Mouse (Mus musculus) adrenal gland, adult 18-20 months (tissue): ENCODE measurements around the gene Xntrpc. TPM values are rescaled to one million over a fixed set of nuclear protein-coding genes. Genes with fewer than 3 reads are reported as not detected.
"Not testable (repeated sequence)": the region's sequence is repeated elsewhere in the genome, so short reads cannot be mapped to it uniquely, and the experiment has no call there.

ENCODE experiments used
- DNase-seq, 2 experiments: peaks; one replicate each; pipeline ENCODE4 v3.0.0; 2021 to 2022; ENCODE audit warnings: low spot score in 2 of 2
- long read RNA-seq, 2 experiments: library from polyadenylated mRNA; stranded (forward); transcript quantifications; one replicate each; pipeline ENCODE4 v2.0.0; 2021
- total RNA-seq, 2 experiments: library from RNA; stranded (reverse); gene quantifications; 1 replicate in 1 of 2; 2 replicates in 1 of 2; pipeline ENCODE4 v1.2.3; 2021

Xntrpc gene
- under 1 TPM; 0.89 to 0.99 TPM for total RNA-seq
- long read RNA-seq, experiment 1, result 0 reads
- long read RNA-seq, experiment 2, partial matches to known transcripts, result 0 of 2 reads
- long read RNA-seq, experiment 2, other reads (novel, unspliced or antisense), result 2 of 2 reads

DNA sequence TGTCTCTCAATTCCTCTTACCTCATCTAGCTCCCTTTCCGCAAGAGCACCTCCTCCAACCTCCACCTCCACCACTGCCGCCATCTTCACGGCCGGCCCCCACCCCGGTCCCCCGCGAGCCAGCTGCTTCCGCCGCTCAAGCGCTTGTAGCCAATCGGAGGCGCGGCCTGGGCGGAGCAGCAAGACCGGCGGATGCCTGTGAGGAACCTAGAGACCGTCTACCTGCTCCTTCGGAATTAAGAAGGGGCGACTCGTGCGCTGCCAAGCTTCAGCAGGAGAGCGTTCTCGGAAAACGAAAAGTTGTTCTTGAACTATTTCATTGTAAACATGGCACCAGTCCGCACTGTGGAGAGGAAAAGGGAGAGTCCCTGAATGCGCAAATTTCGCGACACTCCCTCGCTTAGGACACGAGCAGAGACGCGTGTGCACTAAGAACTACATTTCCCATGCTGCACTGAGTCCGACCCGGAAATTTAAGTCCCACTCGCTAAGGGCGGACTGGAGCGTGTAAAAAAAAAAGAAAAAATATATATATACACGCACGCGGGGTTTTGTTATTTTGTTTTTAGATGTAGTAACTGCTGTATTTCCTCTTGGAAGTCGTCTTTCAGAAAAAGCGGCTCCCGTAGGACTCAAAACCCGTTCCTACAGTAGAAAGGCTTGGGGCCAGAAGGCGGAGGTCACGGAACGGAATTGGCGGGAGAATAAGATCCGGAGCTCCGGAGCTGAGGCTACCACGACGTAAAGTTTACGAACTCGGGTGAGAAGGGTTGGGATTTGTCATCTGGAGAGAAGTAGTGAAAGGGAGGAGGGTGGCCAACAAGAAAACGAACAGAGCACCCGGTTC is at the start of gene Xntrpc, which contains the start of the genes Rnf121 and Xndc1:
Gene Xntrpc, plus strand, starts transcription at position 668 of the 846 bp plus-strand sequence.
Gene Rnf121, minus strand, starts transcription at position 424 of the 846 bp plus-strand sequence.
Gene Xndc1, plus strand, starts transcription at position 466 of the 846 bp plus-strand sequence.
- peak; percentile 85 to 86 for DNase-seq

DNA sequence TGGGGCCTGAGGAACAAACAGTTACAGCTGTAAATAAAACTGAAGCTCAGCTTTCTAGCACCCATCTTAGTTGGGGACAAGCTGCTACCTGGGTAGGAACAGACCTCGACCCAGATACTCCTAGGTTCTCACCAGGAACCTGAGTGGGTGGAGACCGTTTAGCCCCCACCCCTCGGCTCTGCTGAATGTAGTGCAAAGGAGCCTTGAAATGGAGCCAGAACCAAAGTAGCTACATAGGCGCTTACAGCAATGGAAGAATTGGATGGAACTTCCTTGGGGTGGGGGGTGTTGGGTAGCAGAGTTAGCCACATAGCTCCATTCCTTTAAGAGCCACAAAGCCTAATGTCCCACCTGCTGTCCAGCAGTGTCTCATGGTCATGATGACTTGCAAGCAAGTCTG is 48.6 kb upstream of the Xntrpc start:
- no peak for DNase-seq

DNA sequence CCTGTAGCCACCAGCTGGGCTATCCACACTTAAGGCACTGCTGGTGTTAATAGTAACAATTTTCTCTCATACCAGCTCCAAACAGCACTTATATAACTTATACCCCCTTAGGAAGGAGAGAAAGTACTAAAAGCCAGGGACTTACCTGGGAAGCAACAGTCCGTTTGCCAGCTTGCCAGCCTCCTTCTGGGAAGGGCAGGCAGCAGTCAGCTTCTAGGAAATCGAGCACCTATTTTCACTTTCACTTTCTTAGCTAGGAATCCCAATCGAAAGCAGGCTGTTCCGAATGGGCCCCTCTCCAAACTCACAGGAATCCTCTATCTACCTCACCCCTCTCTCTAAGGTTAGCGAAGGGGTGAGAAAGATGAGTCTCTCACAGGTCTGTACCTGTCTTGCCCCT is 48.1 kb upstream of the Xntrpc start:
- no peak for DNase-seq

DNA sequence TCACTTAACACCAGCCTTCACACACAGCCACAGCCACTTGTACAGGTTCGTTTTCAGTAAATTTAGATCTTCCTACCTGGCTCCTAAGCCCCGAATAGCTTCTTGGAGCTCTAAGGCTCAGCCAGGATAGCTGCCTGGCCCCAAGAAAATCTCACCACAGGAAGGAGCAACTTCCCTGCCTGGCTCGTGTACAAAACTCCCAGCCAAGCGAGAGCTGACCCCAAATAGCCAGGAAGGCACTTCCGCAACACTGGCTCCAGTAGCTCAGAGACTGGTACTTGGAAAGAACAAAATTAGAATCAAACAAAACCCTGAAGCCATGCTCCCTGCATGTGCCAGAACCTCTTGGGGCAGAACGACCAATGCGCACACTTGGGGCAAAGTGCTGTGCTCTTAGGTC is 47.5 kb upstream of the Xntrpc start:
- DNase-seq, result no peak

DNA sequence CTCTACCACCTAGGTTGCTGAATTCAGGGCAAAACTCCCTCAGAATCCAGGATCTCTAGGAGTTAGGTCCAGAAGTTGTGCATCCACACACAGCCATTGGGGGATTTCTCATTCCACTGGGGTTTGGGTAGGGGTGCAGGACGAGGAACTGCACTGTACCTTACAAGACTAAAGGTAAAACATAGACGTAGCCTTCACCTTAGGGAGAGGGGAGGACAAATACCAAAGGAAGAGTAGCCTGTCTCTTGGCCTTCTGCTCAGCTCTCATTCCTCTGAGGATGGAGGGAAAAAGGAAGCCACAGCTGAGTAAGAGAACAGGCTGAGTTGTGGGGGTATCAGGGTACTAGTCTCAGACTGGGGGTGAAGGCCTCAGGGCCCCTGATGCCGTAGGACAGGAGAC is 46.9 kb upstream of the Xntrpc start, which contains the start of gene Il18bp:
Gene Il18bp, minus strand, starts transcription at position 101 of the 400 bp plus-strand sequence.
- no peak for DNase-seq

DNA sequence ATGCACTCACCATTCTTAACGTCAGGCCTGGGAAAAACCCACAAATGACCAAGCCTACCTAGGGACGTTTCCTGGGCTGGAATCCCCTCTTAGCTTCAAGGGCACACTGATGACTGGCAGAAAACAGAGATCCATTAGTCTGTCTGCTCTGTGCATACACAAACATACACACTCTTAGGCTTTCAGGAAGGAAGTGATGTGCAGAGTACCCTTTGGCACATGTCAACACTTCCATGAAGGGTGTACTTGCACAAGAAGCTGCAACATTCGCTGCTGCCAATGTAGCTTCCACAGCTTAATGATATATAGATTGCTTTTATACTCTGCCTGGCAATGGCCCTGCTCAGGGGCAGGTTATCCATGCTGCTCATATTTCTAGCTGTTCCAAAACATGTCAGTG is 46.2 kb upstream of the Xntrpc start:
- DNase-seq, result no peak

DNA sequence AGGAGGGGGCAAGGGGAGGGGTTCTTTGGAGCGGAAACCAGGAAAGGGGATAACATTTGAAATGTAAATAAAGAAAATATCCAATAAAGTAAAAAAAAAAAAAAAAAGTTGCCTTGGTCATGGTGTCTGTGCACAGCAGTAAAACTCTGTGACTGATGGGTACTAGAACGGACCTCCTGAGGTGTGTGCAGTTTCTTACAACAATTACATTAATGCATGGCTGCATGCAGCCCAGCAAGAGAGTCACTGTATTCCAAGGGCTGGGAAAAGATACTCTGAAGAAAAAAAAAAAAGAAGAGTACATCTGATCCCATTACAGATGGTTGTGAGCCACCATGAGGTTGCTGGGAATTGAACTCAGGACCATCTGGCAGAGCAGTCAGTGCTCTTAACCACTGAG is 44.6 kb upstream of the Xntrpc start:
- DNase-seq, result not testable (repeated sequence)

DNA sequence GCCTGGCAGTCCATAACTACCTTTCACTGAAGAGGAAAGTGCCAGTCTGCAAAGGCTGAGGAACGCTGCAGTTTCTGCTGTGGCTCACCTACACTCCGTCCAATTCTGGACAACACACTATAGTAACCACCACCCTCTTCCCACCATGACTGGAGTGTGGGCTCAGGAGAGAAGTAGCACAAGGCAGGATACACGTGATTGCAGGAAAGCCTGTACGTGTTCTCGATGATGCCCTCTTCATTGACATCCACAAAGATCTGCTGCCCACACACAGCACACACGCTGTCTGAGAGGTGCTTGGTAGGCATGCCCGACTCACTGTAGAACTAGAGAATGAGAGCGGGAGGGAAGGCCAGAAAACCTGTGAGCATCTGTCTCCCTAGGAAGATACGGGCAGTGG is 41.7 kb upstream of the Xntrpc start:
- DNase-seq, result no peak

DNA sequence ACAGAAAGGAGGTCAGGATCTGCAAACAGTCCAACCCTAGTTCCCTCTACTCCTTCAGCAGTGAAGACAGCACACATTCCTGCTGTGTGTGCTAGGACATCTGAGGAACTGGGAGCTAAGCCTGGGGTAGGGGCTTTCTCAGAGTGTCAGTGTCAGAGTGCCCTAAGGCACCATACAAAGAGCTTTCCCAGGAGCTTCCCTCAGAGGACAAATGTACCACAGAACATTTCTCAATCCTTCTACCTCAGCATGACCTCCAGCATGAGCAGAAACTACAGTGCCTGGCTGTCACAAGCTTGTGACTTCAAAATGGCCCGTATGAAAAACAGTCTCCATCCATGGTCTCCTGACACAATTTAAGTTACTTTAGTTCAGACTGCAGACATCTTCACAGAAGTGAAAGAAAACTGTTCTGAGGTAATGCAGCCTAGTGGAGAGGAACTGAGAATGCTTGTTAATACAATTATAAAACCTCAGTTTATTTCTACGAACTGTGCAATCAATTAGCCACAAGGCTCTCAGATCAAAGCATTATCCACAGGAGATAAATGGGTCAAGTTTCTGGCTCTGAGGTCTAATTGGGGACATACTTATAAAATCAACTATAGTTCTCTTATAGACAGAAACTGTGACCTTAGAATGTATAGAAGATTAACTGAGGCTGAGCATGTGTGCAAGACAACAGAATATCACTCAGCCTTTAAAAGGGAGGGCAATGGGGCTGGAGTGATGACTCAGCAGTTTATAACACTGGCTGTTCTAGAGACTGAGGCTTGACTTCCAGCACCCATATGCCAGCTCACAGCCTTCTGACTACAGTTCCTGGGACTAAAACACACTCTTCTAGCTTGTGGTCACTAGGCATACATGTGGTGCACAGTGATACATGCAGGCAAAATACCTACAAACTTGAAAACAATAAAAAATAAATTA is 40.1 kb upstream of the Xntrpc start:
- DNase-seq, result no peak

DNA sequence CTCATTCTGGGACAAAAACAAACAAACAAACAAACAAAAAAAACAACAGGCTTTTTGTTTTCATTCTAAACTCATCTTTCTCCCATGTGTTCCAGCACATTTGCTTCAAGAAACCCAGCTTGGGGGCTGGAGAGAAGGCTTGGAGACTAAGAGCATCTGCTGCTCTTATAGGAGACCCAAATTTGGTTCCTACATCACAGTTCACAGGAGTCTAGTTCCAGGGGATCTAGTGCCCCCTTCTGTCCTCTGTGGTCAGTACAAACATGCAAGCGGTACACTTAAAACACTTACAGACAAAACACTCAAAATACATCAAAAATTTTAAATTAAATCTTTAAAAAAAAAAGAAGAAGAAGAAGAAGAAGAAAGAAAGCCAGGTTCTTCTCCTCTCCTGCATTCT is 30.6 kb upstream of the Xntrpc start:
- DNase-seq, result no peak

DNA sequence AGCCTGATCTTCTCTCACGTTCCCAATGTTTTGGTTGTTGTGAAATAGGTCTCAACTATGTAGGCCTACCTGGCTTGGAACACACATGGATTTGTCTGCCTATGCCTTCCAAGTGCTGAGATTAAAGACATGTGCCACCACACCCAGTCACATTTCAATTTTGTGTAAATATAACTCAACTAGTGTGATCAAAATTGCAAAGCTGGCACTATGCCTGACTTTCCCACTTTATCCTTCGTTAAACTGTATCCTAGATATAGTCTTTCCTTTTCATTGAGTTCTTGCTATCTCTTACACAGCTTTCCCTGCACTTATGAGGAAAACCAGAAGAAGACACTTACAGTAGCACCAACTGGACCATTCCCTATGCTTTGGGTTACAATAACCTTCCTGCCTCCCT is 30.0 kb upstream of the Xntrpc start:
- no peak for DNase-seq

DNA sequence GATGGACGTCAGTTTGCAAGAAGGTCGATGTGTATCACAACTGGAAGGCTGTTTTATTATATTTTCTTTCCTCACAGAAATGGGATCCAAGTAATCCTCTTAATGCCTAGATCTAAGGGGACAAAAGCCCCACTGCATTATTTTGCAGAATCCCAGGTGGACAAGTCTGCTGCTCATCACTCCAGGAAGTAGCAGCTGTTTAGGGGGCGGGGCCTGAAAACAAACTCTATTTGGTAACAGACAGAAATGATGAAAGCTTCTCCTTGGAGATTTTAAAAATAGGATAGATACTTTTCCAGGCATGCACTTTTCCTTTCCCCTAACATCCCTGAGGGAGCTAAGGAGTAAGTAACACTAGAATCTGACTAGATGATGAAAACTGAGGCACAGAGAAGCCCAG is 28.2 kb upstream of the Xntrpc start:
- no peak for DNase-seq

DNA sequence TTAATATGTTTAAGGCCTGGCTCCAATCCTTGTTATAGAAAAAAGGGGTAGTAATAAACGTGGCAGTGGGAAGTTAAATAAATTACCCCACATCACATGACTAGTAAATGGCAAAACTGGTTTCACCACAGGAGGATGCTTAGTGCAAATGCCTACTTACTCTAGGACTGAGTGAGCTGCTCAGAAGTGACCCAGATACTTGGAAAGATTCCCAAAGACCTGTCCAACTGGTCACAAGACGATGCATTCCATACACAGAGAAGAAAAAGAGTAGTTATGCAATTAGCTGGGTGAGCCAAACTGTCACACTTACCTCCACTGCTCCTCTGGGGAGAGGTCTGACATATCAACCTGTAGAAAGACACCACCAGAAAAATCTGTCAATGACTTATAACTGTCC is 23.2 kb upstream of the Xntrpc start:
- no peak for DNase-seq

DNA sequence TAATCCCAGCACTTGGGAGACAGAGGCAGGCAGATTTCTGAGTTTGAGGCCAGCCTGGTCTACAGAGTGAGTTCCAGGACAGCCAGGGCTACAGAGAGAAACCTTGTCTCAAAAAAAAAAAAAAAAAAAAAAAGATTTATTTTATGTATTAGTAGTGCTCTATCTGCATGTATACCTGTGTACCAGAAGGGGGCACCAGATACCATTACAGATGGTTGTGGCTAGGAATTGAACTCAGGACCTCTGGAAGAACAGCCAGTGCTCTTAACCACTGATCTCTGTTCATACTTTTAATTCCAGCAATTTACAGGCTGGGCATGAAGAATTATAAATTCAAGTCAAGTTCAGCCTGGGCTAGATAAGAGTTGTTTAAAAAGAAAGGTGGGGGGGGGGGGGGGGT is 17.0 kb upstream of the Xntrpc start:
- DNase-seq, result not testable (repeated sequence)

DNA sequence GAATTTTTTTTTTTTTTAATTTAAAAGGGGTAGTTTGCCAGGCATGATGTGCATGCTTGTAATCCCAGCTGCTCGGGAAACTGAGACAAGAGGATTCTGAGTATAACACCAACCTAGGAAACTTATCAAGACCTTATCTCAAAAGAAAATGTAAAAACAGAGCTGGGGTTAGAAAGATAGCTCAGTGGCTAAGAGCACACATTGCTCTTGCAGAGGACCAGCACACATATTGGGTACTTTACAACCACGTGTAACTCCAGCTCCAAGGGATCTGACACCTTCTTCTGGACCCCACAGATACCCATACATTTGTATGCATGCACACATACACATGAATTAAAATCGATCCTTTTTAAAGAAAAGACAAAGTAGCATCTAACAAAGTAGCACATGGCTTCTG is 4.2 kb upstream of the Xntrpc start:
- DNase-seq, result no peak

DNA sequence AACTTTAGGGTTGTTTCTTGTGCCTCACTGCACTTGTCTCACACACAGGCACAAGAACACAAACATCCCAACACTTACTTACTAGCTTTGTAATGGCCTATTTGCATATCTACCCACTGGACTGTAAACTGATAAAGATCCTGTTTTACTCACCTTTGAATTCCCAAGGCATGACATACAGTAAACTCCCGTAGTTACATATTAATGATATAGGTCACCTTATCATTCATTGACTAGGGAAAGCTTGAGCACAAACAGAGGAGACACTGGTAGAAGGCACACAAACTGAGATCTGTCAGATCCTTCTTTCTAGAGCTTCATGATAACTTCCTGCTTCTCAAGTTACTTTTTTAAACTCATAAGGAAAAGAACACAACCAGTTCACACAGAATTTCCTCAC is 3.3 kb upstream of the Xntrpc start:
- DNase-seq, result no peak

DNA sequence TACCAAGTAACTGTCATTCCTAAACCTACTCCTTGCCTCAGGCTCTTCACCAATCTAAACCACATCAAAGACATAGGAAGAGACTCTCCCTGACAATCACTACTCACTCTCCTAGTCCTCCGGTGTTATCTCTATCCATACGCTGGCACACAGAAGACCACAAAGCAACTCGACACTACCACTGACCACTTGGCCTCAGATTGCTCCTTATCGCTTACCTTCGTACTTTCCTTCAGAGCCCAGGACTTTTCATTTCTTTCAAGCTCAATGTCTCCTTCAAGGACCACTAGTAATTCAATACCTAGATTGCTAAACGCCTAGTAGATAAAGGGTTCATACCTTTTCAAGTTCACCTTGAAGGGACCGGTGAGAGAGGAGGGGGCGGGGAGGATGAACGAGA is 1.6 kb upstream of the Xntrpc start:
- no peak for DNase-seq

DNA sequence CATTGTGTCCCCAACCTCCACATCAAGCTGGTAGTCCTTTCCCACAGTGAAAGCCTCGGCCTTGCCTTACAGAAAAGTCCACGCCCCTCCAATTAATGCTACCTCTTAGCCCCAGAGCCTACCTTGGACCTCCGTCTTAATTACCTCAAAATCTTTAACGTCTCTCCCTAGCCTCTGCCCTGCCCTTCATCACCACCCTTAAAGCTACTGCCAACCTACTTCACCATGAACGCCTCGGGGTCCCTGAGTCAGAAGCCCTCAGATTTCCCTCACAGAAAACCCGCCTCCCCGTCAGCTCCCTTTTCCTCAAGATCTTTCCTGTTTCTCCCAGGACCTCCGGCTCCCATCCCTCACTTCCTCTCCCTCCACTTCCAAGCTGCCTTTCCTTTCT is 863 bp upstream of the Xntrpc start:
- no peak for DNase-seq

DNA sequence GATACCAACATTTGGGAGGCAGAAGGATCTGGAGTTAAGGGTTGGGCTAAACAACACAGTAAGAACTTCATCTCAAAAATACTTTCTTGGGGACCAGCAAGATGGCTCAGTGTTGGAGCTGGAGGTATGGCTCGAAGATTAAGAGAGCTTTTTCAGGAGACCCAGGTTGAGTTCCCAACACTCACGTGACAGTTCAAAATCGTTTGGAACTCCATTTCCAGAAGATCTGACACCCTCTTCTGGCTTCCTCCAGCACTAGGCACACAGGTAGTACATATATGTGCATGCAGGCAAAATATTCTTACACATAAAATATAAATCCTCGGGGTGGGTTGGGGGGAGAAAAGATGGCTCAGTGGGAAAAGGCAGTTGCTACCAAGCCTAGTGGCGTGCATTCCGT is 850 bp downstream of the Xntrpc start:
- no peak for DNase-seq

DNA sequence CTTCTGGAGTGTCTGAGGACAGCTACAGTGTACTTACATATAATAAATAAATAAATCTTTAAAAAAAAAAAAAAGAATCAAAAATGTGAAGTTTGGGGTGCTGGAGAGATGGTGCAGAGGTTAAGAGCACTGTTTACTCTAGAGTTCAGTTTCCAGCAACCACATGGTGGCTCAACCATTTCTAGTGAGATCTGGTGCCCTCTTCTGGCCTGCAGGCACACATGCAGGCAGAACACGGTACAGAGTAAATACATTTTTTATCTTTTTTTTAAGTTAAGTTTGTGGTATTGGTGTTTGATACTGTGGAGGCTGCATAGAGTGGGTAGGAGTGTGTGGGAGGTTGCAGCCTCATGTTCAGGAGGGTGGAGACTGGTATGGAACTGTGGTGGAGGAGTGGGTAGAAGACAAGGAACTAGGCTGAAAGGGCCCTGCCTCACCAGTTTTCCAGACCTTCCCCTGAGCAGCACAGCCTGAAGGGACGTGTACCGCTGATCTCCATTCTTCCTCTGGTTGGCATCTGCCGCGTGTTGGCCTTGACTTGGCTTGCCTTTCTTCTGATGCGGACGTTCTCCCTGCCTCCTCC is 11.3 kb downstream of the Xntrpc start:
- peak in 1 of 2 experiments; percentile 17 for DNase-seq

DNA sequence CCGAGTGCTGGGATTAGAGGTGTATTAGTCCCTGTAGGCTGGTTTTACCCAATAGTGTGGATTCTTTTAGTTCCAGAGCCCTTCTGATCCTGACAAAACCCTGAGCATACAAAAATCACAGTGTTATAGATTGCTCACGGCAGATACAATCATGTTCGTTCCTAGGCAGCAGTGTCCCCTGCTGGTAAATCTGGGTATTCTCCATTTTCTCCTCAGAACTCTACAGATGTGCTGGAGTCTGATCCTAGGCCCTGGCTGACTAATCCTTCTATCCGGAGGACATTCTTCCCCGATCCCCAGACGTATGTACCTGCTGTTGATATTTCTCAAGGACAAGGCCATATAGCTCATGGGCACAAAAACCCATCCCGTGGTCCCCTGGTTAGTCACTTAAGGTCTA is 13.0 kb downstream of the Xntrpc start:
- DNase-seq, result peak in 1 of 2 experiments; percentile 29
